8 mouse cellular contexts compared by ENCODE assay signal in genomic region chrX:49306659-49307058, GRCm38 (mm10). TPM values are rescaled to one million over a fixed set of nuclear protein-coding genes. Genes with fewer than 3 reads are reported as not detected.
DNase-seq lines count a peak whose midpoint lies in the region; TF ChIP-seq lines count a peak whose summit lies in the region.

No protein-coding gene starts in this region.

- no peak for TF ChIP-seq CTCF in thymus, adult 2 months (IDR thresholded peaks at IDR 0.05; ENCODE audit: borderline replicate concordance, control insufficient read depth, extremely low read depth, insufficient read depth, low read length, poor library complexity)

- intact Hi-C loops in heart, postnatal 14 days (cut with DNase I) = loop anchor here (5.0 to 10.0 kb wide), 3 partner anchors 409 to 664 kb away; no protein-coding TSS in a partner anchor

- H3K4me1 ChIP-seq in thymus, adult 2 months (replicated peaks; ENCODE audit: control insufficient read depth, insufficient read depth, low read length) = no peaks in the 10 kb centered on the region
- H3K4me1 ChIP-seq in forebrain, embryonic 10.5 days = no peaks in the 10 kb centered on the region

- no peak overlapping the region for H3K4me3 ChIP-seq in thymus, adult 2 months (ENCODE audit: control insufficient read depth, insufficient read depth, low read length)
- H3K4me3 ChIP-seq in forebrain, embryonic 10.5 days = no peak overlapping the region

- WGBS in thymus, adult 2 months = 8% methylated on average over 5 of the region's 5 CpGs
- WGBS in forebrain, embryonic 10.5 days = 15% methylated on average over 5 of the region's 5 CpGs

- peak; percentile 1 to 25 for DNase-seq in heart, postnatal 14 days
- DNase-seq in heart, adult 8-10 months (ENCODE audit: low spot score) = no peak
- DNase-seq in thymus, adult 2 months = peak; percentile 8
- DNase-seq in thymus, adult 18-20 months = no peak
- DNase-seq in embryo, embryonic 11.5 days (ENCODE audit: low read depth, low spot score) = peak; percentile 8
- DNase-seq in splenic B cell, adult 2 months (ENCODE audit: low read depth, low spot score) = peak; percentile 64
- no peak for DNase-seq in forebrain, embryonic 10.5 days (ENCODE audit: extremely low spot score, low spot score)
- no peak for DNase-seq in frontal cortex, postnatal 10 days (ENCODE audit: low spot score in 2 of 2)

- H3K36me3 ChIP-seq in thymus, adult 2 months (ENCODE audit: control insufficient read depth, insufficient read depth, low read length) = no peaks in the 10 kb centered on the region
- H3K36me3 ChIP-seq in splenic B cell, adult 2 months (ENCODE audit: control insufficient read depth, insufficient read depth, low read length, poor library complexity, severe bottlenecking) = no peaks in the 10 kb centered on the region
- H3K36me3 ChIP-seq in forebrain, embryonic 10.5 days (replicated peaks) = no peaks in the 10 kb centered on the region

- H3K27me3 ChIP-seq in thymus, adult 2 months (ENCODE audit: control insufficient read depth, insufficient read depth, low read length) = no peaks in the 10 kb centered on the region
- no peaks in the 10 kb centered on the region for H3K27me3 ChIP-seq in splenic B cell, adult 2 months (ENCODE audit: control insufficient read depth, insufficient read depth, low read length, poor library complexity, severe bottlenecking)
- no peaks in the 10 kb centered on the region for H3K27me3 ChIP-seq in forebrain, embryonic 10.5 days (ENCODE audit: poor library complexity, severe bottlenecking)

- H3K9me3 ChIP-seq in forebrain, embryonic 10.5 days = no peaks in the 10 kb centered on the region

- no peak overlapping the region for H3K27ac ChIP-seq in thymus, adult 2 months (ENCODE audit: control insufficient read depth, insufficient read depth, low read length)
- no peak overlapping the region for H3K27ac ChIP-seq in forebrain, embryonic 10.5 days

- no peak for TF ChIP-seq POLR2A in thymus, adult 2 months (IDR thresholded peaks at IDR 0.05; ENCODE audit: control insufficient read depth, extremely low read depth, insufficient read depth, low read length, poor library complexity)

RNA-seq across cellular contexts. Expression of gene Enox2, which starts 18.6 kb away (rescaled TPM):
- total RNA-seq in heart, postnatal 14 days (2021) = 10 to 100 TPM; 11.8 to 14.4 TPM
- total RNA-seq in heart, adult 8-10 months (2022) = 1 to 10 TPM; 6.5 to 7.8 (median 7.3) TPM
- 6.8 and 11.4 TPM in 2 replicates for polyA plus RNA-seq in thymus, adult 2 months (2012; rRNA removed)
- polyA plus RNA-seq in forebrain, embryonic 10.5 days (2016; fragmentation: Nextera tagmentation; extraction: Ambion mirVana) = 7.1 and 7.2 TPM in 2 replicates

Comparison
In these comparisons a context has a peak if more than half of its experiments do, and no peak if none do; other contexts are left out.
1. DNase-seq: peak in heart, postnatal 14 days (2 of 2), thymus, adult 2 months (single experiment), embryo, embryonic 11.5 days (single experiment) and splenic B cell, adult 2 months (single experiment); none in heart, adult 8-10 months (single experiment), thymus, adult 18-20 months (0 of 2), forebrain, embryonic 10.5 days (single experiment) and frontal cortex, postnatal 10 days (0 of 2).